Mouse (Mus musculus) hematopoietic stem cell, adult 5-6 weeks (primary cell): ENCODE measurements around the gene Cxcl9. TPM values are rescaled to one million over a fixed set of nuclear protein-coding genes. Genes with fewer than 3 reads are reported as not detected.

ENCODE experiments used
- ATAC-seq, 2 experiments: fragments of 125-278 bp in 1 of 2; replicated peaks in 1 of 2; 2 replicates each; pipeline ENCODE4 v1.8.0; 2016 to 2017; ENCODE audit warnings: inconsistent platforms in 2 of 2, mild to moderate bottlenecking in 2 of 2, moderate number of reproducible peaks in 2 of 2, low read depth in 1 of 2, moderate TSS enrichment in 1 of 2; ENCODE audit not compliant: low FRiP score in 2 of 2, poor library complexity in 2 of 2, severe bottlenecking in 2 of 2, insufficient read depth in 1 of 2, low TSS enrichment in 1 of 2
- total RNA-seq: library from RNA; stranded (forward); fragments of 172-1452, 232-1000 nt; gene quantifications from 2 replicates; pipeline ENCODE4 v1.2.3, GENCODE M21; 2017

Gene Cxcl9
- total RNA-seq, 1 experiment from 2014 or later = 0.65 TPM

DNA sequence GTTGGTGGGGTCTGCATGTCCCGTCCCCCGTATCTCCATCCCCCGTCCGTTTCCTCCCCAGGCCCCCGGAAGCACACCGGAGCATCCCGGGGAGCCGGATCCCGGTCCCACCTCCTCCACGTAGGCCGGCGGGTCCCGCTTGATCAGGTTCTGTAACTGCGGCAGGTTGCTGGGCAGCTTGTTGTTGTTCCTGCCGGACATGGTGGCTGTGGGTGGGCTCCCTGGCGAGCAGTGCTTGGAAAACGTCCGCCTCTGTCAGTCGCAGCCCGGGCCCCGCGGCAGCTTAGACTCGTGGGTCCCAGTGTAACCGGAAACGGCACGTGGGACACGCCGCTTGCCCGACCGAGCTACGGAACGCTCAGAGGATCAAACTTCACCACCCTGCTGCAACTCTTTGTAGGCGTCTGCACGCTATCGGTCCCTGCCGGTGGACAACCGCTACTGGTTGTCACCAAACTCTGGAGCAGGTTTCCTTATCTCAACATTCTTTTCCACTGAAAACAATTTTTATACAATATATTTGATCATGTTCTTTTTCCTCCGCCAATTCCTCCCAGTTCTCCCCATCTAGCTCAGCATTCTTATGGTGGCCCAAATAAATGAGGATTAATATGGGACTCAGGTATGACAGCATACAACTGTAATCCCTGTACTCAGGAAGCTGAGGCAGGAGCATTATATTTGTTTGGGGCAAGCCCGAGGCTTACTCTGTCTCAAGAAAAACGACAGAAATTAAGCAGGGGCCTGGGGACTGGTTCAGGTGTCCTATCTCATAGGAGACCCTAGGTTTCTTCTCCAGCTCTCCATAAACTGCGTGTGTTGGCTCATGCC, 18.0 kb downstream of the Cxcl9 start, which contains the start of gene Sdad1:
TSS of gene Sdad1 (minus strand) at position 799 of the 831 bp plus-strand sequence.
- peak; percentile 92 to 94 for ATAC-seq

DNA sequence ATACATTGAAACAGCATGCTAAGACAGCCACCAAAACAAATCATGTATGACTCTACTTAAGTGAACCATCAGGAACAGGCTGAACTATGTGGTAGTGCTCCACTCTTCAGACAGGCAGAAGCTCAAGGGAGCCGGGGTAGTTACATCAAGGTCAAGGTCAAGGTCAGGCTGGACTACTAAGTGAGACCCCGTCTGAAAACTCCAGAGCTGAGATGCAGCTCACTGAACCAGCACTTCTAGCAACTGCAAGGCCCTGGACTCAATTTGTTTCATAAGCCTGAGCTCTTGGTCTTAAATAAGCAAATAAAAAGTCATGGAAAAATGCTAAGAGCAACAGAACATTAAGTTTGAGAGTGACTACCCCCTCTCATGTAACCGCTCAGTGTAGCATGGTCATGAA, 23.6 kb downstream of the Cxcl9 start:
- ATAC-seq = no peak

DNA sequence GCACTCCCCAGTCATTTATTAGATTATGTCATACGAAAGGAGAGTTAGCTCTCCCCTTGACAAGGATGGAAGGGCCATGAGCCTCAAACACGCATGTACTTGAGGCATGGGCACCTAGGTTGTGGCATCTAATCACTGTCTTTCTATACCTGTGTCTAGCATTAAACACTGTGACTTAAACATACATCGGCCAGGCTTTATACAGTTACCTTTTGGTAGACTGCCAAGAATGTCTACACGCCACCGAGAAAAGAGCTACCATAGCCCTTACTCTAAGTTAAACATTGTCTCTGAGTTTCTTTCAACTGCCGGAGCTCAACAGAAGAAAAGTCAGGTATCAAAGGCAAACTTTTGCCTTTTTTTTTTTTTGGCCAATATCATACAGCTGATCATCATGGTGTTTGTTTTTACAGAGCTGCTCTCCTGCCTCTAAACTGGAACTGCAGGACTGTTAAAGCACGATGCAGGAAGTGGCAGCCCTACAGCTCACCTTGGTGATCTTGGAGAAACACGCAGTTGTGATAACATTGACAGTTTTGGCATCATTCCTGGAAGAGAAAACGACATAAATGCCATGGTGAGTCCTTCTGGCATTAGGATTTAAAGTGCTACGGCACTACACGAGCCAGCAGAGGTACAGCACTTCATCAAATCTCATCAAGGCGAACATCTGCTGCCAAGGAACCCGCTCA, 25.6 kb downstream of the Cxcl9 start:
- no peak for ATAC-seq

DNA sequence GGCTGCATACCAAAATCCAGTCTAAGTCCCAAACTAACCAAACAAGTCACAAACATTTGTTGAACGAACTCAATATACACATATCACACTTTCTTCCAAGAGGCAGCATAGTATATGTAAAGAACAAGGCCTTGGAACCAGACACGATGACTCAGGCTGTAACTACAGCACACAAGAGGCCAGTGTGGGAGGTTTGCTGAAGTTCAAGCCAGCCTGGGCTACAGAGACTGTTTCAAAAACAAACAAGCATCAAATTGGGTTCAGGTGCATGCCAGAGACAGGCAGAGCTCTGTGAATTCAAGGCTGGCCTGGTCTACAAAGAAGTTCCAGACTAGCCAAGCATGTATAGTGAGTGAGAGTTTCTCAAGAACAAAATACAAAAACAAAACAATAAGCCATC, 33.4 kb downstream of the Cxcl9 start:
- no peak for ATAC-seq

DNA sequence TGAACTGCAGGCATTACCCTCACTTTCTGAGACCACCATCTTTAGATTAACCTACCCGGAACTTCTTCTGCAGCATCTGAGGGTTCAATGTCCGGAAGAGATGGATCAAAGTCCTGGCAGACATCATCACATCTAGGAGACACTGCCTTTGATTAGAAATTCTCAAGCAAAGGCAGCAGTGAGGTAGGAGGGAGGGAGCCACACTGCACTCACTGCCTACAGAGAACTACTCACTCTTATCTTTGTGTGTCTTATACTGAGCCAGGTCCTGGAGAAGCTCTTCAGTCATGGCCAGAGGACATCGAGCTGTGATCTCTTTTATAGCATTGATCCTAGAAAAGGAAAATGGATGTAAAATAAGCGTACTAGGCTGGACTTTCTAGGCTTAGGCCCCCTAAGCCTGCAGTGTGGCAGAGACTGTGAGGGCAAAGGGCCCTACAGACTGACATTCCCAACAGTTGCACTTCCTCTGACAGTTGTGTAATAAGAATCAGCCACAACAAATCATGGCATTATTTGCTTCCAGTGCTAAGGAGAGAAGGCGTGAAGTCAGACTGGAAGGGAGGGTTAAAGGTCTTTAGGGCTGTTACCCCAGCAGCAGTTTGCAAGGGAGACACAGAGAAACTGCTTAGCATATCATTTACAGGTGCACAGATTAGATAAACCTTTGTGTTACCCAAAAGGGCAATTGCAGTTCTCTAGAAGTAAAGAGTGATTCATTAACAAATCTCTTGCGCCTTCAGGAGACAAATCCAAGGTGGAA, 36.0 kb downstream of the Cxcl9 start:
- ATAC-seq = no peak

DNA sequence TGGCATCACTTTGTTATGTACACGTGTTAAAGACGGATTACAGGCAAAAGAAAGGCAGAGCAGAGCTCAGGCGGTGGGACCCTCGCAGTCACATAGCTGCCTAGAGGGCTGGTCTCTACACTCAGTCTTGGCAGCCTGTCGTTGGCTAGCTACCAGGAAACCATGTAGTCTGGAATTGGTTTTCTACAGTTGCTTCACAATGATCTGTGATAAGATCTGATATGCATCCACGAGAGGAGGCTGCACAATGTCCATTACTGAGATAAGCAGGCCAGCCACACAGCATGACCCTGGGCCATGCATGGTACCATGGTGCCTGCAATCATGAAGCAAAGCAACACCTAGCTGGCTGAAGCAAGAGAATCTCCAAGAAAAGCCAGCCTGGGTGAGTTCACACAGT, 40.0 kb downstream of the Cxcl9 start:
- ATAC-seq = no peak

DNA sequence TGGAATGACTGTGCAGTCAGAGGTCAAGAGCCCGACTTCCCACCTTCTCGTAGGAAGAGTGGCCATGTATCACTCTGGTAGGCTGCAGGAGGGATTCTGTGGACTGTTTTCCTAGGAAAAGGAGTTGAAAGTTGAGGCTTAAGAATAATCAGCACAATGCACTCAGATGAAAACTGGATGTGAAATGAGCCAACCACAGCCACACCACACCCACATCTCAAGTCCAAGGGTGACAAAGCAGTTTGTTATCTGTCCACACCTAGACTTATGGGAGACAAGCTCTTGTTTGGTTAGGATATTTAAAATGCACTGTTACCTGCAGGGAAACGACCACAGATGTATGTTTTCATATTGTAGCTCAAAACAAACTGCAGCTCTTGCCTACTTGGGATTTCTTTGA, 44.8 kb downstream of the Cxcl9 start:
- ATAC-seq = no peak

DNA sequence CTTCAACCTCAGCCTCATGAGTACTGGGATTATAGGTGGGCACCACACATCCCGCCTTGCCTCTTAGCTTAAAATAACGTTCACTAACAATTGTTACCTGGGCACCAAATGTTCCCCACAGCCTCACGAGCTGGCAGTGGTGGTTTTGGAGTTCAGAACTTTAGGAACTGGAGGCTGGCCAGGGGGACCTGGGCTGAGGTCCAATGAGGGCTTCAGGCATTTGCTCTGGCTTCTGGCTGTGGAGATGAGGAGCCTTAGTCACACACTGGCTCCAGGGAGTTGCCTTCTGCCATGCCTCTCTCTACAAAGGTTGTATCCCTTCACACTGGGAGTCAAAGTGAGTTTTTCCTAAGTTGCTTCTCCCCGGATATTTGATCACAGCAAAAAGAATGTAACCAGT, 45.3 kb downstream of the Cxcl9 start:
- no peak for ATAC-seq

DNA sequence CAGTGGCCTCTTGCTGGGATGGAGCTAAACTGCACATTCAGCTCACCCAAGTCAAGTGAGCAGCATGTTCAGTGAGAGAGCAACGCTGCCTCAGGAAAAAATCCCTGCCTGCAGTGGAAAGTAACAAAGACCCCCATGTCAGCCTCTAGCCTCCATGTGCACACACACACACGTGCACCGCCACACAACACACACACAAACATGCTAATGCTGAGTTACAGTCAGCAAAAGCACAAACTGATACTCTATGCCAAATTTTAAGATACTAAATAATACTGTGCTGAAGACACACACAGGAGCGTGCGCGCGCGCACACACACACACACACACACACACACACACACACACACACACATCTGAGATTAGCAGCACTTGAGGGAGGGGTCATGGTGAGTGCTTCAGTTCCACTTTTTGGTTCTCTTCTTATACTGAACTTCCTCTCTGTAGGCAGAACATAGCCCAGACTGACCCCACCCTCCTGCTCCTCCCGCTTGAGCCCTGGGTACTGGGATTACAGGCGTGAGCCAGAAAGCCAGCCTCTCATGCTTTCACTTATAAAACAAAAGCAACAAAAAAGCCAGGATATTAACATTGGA, 48.8 kb downstream of the Cxcl9 start:
- ATAC-seq = peak; percentile 73 to 83

DNA sequence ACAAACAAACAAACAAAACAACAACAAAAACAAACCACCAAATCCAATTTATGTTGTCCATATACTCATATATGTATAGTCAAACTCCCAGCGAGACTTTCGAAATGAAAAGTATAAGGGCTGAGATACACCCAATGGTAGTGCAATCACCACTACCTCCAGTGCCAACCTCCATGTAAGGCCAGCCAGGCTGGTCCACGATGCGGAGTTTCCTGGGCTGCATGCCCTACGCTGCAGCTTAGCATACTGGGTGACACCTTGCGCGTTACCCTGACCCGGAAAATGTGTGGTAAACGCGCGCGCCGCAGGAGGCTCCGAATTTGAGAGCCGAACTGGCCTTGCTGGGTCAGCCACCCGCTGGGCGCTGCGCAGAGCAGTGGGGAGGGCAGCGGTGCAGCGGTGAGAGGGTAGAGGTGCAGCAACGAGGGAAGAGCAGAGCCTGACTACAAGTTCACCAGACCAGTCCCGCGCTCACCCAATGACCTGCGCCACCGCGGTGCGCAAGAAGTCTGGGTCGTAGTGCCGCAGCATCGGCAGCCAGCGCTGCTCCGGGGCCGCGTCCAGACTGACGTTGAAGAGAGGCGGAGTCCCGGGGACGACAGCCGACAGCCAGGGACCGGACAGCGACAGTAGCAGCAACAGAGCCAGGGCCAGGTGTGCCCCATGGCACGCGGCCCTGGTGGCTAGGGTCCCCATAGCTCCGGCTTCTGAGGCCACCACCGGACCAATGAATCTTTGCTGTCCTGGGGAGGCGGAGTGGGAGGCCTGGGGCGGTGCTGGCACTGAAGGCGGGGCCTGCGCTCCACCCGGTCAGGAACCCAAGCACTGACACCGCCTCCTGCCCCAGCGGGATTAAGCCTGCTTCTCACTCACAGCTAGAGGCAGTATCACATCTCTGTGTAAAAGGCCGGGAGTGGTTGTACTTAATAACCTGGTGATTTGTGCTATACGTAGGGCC, 50.2 kb downstream of the Cxcl9 start, which contains the start of gene Naaa:
TSS of gene Naaa (minus strand) at position 734 of the 958 bp plus-strand sequence.
- ATAC-seq = peak; percentile 83 to 85

Other genes starting within 250 kb of the Cxcl9 start
- gene G3bp2, start 244.4 kb downstream of the Cxcl9 start, total RNA-seq = 131 and 135 TPM in 2 replicates
- 9.9 and 21.3 TPM in 2 replicates for gene Uso1, start 190.1 kb downstream of the Cxcl9 start, total RNA-seq
- gene U90926, start 112.7 kb downstream of the Cxcl9 start, total RNA-seq = not detected in 2 replicates
- gene Ppef2, start 71.8 kb downstream of the Cxcl9 start, total RNA-seq = not detected in 2 replicates
- 5.8 and 14.8 TPM in 2 replicates for gene Naaa, start 49.9 kb downstream of the Cxcl9 start, total RNA-seq
- 60.2 and 62.2 TPM in 2 replicates for gene Sdad1, start 17.6 kb downstream of the Cxcl9 start, total RNA-seq
- not detected in 2 replicates for gene Art3, start 3.7 kb upstream of the Cxcl9 start, total RNA-seq
- 3.2 and 6.3 TPM in 2 replicates for gene Cxcl10, start 20.8 kb upstream of the Cxcl9 start, total RNA-seq
- gene Nup54, start 107.1 kb upstream of the Cxcl9 start, total RNA-seq = 61.3 and 76.1 TPM in 2 replicates
- gene Scarb2, start 178.8 kb upstream of the Cxcl9 start, total RNA-seq = 51.3 and 59.4 TPM in 2 replicates
- gene Fam47e, start 227.0 kb upstream of the Cxcl9 start, total RNA-seq = not detected in 2 replicates